Mouse (Mus musculus) layer of hippocampus, adult 9-10 months (tissue): ENCODE measurements around the gene Crabp1.

ENCODE experiments used
- DNase-seq: peaks from one replicate; pipeline ENCODE4 v3.0.0; 2022; ENCODE audit warnings: low spot score

The Crabp1 gene

GRCm38 (mm10) chr9:54770140-54770780 is 5.7 kb downstream of the Crabp1 start:
- DNase-seq, result no peak

DNA sequence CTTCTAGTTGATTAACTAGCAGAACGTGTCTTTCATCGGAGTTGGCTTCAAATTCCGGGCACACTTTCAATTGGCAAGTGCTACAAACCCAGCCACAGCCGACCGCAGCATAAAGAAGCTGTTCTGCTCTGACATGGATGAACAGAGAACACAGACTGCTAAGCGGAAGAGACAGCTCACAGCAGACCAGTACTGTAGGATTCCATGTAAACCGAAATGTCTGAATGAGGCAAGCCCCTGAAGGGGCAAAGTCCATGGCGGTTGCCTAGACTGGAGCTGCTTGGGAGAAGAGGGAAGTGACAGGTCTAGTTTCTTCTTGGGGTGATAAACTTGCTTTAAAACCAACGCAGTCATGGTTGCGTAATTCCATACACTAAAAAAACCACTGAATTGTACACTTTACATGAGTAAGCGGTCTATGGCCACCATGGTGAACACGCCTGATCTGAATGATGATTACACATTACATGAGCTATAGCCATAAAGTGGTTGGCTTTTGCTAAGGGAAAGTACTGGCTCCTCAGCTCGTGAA is 12.0 kb downstream of the Crabp1 start:
- DNase-seq, result peak; percentile 3

DNA sequence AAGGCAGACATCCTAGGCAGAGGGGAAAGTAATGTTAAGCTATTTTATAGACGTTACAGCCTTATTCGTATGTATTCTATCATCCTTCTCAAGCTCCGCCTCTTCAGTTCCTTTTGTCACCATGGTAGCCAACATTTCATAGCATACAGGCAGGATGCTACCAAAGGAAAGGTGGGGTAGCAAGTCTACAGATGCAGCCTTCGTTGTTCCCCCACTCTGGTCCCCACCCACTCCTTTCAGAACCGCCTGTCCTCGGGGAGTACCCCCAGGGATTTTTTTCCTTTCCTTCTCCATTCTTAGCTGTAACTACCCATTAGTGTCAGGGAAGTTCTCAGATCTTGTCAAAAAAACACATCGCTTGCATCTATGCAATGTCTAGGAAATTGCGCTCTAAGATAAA is 14.7 kb downstream of the Crabp1 start:
- DNase-seq, result no peak

DNA sequence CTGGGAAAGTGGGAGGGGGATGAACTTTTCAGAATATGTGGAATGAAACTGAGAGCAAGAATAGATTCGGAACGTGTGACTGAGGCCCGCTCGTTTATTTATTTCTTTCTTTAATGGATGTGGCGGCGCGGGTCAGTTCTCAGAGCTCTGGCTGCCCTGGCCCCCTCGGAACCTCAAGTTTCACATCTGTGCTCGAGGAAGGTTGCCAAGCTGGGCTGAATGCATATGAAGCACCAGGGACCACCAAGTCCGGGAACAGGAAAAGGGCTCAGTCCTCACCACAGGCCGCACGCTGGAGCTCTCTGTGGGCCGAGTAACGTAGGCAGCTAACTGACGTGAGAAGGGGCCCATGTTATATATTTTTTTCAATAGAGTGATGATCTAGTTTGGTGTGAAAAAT is 18.0 kb downstream of the Crabp1 start:
- DNase-seq, result no peak

DNA sequence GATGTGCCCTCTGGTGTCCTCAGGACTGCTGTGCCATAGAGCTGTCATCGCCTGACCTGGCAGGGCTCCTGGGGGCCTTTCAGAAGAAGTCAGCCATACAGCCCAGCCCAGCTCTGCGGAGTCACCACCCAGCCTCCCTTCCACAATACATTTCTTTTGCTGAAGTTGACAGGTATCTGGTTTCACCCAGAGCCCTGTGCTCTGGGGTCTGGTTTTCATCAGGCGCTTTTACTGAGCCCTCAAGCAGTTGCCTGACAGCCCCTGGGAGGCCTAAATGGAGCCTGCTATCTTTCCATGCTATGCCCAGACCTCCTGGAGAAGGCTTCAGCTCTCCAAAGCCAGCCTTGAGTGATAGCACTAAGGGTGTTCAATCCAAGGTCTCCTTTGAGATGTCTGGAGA is 19.5 kb downstream of the Crabp1 start:
- no peak for DNase-seq

- no peak for DNase-seq
Observed at GRCm38 (mm10) chr9:54785215-54785614, 20.7 kb downstream of the Crabp1 start.

GRCm38 (mm10) chr9:54786083-54786482 is 21.5 kb downstream of the Crabp1 start:
- DNase-seq, result no peak

- no peak for DNase-seq
Observed at GRCm38 (mm10) chr9:54787760-54788159, 23.2 kb downstream of the Crabp1 start.

DNA sequence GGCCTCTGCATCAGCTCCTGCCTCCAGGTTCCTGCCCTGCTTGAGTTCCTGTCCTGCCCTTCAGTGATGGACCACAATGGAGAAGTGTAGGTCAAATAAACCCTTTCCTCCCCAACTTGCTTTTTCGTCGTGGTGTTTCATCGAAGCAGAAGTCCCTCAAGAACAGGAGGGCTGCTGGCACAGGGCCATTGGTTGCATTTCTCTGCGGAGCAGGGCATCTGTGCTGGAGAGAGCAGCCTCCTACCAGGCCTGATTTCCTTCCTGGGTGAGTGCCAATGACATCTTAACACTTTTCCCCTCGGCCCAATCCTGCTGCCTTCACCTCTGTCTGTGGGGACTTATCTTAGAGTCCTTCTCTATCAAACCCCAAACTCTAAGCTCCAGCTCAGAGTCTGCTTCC is 25.7 kb downstream of the Crabp1 start:
- DNase-seq, result no peak

DNA sequence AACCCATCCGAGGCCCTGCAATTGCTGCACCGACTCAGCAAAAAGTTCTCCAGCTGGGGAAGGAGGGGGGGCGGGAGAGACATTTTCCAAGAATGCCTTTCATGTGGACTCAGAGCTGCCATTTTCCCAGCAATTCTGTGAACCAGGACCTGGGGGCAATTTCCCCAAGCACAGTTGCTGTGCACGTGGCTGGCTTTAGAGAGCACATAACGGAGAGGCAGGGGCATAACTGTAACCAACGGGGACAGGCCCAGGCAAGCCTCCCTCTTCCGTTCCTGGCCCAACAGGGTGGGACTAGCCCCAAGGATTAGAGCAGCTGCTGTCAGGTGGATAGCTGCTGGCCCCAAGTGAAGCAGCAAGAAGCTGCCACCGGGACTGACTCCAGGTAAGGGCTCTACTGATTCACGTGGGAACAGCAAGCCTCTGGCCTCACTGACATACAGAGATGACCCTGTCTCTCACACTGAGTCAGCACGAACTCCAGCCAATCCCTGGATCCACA is 37.0 kb downstream of the Crabp1 start:
- no peak for DNase-seq

GRCm38 (mm10) chr9:54802749-54803679 is 38.5 kb downstream of the Crabp1 start:
- no peak for DNase-seq

GRCm38 (mm10) chr9:54804351-54804750 is 39.8 kb downstream of the Crabp1 start:
- no peak for DNase-seq

DNA sequence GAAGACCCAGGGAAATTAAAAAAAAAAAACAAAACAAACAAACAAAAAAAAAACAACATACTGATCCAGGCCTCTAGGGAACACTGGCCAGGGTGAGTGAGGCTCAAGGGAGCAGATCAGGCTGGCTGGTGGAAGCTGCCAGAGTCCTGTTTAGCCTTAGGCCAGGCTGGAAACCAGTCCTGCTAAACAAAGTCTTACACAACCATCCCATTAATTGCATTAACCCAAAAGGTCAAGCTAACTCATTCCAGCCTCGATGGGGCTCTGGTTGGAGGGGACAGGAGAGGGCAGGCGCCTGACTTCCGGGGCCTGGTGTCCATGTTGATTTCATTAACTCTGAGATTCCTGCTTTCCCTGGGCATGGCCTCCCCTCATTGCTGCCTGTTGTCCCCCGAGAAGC is 43.2 kb downstream of the Crabp1 start:
- DNase-seq, result no peak

- DNase-seq, result no peak
Observed at GRCm38 (mm10) chr9:54809953-54810352, 45.4 kb downstream of the Crabp1 start.

GRCm38 (mm10) chr9:54816508-54817201 is 52.1 kb downstream of the Crabp1 start:
- no peak for DNase-seq

- peak; percentile 52 for DNase-seq
Observed at GRCm38 (mm10) chr9:54821442-54822100, 57.0 kb downstream of the Crabp1 start.
